Mouse (Mus musculus): ENCODE data around the gene Cdc123.

GRCm38 (mm10) chr2:5801927-5802590, 42.9 kb downstream of the Cdc123 start:
- no peak for TF ChIP-seq CTCF (IDR thresholded peaks at IDR 0.05; ENCODE audit: borderline replicate concordance, control insufficient read depth, extremely low read depth, insufficient read depth, low read length, poor library complexity)
- no peak for TF ChIP-seq POLR2A (IDR thresholded peaks at IDR 0.05; ENCODE audit: control insufficient read depth, extremely low read depth, insufficient read depth, low read length, poor library complexity)

All from thymus, adult 2 months (tissue).